Mouse (Mus musculus) lung, postnatal 14 days (tissue): Measurements from ENCODE around the gene Dnajc1.

Experiments
- DNase-seq: peaks from one replicate; pipeline ENCODE4 v3.0.0; 2021

The Dnajc1 gene

DNA sequence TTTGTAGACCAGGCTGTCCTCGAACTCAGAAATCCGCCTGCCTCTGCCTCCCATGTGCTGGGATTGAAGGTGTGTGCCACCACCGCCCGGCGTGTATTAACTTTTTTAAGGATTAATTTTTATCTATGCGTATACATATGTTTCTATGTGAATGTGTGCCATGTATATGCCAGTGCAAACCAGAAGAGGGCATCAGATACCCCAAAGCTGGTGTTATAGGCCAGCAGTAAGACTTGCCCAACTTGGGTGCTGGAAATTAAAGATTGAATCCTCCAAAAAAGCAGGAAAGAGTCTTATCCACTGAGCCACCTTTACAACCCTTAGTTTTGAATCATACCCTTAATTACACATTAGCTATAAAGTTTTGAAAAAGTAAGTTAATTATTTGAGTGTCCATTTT lies 107.5 kb downstream of the Dnajc1 start:
- DNase-seq = no peak

DNA sequence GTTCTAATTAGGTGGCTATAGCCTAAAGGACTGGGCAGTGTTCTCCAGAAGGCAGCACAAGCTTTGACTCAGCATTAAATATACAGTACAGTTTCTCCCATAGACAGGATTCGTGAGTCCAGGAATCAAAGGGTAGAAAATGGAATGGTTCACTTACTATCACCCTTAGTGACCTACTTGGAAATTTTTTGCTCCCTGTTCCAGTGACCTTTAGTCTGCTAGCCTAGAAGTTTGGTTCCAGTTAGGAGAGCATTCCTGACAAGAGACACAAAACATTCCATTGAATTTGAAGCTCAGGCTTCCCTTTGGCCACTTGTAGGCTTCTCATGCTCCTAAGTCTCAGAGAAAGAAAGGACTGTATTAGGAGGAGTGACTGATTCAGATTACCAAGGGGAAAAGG lies 126.9 kb downstream of the Dnajc1 start:
- no peak for DNase-seq

DNA sequence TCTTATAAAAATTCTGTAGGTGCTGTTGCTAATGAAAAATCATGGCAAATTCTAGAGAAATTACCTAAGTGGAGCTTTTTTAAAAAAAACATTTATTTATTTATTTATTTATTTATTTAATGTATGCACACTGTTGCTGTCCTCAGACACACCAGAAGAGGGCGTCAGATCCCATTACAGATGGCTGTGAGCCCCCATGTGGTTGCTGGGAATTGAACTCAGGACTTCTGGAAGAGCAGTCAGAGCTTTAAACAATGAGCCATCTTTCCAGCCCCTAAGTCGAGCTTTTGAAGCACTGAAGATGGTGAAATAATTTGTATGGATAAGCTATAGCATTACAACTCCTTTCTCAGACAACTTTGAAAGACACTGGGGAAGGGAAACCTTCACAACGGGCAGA lies 128.1 kb downstream of the Dnajc1 start:
- no peak for DNase-seq

DNA sequence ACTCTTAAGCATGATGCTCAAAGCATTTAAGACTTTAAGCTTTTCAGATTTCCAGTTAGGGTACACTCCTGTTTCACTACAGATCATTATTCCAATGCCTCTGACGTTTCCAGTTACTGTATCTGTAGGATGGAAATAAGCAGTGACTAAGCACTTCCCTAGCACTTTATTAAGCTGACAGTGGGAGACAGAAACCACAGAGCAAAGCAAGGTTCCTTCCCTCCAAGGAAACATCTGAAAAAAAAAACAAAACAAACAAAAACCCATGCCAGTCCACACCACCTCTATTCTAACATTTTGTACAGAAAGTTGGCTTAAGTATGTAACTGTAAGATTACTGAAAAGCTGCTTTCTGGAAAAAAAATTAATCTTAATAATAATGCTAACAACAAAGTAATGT lies 130.3 kb downstream of the Dnajc1 start:
- no peak for DNase-seq

DNA sequence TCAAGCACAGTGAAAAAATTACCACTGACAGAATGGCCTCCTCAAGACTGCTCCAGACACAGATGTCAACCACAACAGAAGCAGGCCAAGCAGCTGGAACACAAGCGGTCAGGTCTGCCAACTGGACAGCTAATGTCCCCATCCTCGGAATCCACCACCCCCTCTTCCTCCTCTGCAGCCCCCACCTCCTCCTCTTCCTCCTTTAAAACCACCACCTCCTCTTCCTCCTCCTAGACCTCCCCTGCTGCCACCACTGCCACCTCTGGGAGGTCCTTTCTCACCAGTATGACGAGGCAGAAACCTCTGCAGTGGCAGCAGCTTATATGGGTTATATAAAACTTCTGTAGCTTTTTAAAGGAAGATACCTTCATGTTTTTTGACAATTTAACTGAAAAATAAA lies 143.4 kb downstream of the Dnajc1 start:
- DNase-seq = no peak

DNA sequence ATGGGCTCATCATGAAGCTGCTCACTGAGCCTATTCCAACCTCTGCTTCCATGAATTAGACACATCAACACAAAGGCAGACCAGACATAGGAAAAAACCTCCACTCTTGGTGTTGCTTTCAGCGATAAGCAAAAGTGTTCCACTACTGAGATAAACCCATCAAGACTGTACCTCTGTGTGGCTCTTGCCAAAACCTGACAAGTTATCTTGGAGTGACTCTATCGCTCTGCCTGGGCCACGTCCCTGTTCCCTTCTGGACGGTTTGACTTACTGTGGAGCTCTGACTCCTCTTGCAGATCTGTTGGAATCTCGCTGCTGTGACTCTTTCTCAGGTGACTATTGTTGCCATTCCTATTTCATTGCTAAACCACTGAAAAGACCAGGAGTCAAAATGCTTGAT lies 157.1 kb downstream of the Dnajc1 start:
- DNase-seq = no peak

DNA sequence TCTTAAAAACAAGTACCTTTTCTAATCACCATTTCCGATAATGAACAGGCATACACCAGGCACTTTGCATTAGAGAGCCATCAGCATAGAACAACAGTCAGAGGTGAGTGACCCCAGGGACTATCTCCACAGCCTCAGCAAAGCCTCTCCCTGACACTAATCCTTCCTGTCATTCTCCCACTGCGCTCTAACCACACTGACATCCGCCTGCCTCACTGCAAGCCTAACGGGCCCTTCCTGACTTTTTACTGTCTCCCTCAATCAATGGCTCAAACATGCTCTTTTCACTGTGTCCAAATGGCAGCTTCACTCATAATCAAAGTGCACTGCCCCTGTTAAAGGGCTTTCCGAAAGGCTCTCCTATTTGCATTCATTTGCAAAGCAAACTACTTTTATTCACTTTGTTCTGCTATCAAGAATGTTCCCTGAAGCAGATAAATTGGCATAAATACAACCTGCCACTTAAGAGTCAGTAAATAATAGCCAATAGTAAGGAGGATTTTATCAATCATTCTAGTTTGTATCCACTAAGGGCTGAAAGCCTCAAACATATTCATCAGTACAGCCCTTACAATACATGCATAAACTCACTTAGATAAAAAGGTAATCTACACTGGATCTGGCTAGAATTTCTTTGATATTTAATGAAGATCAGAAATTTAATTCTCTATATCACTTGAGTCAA lies 159.6 kb downstream of the Dnajc1 start:
- DNase-seq = no peak

DNA sequence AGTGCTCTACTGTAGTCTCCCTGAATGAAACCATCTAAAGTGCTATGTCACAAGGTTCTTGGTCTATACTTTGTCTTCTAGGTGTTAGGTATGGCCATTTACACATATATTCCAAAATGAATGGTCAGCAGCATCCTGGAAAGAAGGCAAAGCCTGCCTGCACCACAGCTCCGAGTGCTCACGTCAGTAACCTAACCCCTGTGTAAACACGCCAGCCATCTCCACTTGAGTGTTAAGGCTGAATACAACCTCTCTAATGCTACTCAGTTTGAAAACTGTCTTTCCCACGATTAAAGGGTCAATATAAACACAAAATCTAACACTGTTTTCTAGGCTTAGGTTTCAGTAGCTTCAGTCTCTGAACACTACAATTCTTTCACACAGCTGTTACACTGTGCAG lies 161.5 kb downstream of the Dnajc1 start:
- DNase-seq = no peak

DNA sequence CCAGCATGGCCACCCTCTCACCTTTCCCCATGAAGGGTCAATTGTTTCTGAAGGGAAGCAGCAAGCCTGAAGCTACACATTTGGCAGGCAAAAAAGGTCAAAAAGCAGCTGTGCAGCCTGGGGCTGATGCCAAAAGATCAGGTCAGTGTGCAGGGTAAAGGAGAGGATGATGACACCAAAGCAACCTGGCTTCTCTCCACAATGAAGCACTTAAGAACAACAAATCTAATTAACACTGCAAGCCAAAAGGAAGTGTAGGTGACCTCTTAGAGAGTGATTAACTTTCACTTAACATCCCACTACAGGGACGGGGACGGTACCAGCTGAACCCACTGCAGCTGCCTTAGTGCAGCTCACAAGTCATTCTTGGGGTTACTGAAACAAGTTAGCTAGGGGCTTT lies 163.4 kb downstream of the Dnajc1 start:
- DNase-seq = no peak

DNA sequence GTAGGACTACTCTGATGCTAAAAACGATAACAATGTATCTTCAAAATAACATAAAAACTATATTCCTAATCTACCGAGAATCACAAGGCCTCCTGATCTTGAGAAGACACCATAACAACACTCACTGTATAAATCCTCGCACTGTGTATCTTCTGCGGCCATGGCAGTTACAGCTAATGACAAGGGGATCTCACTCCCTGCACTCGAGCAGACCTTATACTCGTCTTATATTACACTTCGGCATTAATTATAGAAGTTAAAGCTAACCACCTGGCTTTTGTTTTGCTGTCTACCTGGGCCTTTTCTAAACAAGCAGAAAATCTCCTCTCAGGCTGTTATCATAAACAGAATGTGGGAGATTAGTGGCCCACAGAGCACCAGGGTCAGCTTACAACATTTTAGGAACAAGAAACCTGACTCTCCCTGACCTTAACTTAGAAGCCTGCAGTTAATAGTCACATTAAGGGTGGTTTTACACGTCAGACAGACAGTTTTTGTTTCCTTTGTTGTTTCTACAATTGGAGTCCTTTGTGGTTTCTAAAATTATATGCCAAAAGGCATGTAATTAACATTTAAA lies 164.1 kb downstream of the Dnajc1 start:
- no peak for DNase-seq

DNA sequence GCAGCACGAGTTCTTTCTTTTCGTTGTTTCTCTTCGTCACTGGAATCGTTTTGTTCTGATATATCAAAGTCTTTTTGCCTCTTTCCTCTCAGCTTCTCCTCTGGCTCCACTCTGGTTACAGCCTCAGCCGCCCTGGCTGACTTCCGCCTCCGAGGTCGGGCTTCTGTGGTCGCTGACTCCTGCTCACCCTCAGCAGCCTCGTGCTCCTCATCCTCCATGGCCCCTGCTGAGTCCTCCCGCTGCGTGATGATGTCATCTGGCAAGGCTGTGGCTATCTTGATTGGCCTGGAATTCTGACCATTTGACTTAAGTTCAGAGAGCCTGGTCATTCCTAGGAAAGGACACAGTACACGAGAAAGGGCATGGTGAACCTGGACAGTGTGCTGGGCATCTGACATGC lies 173.1 kb downstream of the Dnajc1 start:
- DNase-seq = no peak

DNA sequence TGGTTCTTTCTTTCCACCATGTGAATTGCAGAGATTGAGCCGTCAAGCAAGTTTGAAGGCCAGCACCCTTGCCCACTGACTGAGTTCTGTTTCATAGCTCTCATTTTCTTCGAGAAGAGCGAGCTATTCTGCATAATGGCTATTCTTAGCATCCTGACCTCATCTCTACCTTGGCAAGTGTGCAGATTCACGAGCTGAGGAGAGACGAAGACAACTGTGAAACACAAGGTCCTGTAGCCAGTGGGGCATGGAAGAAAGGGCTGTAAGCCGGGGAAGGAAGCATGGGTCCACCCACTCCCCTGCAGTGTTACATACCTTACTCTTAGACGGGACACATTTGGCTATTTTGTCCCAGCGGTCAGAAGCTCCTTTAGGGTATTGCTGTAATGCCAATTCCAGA lies 173.5 kb downstream of the Dnajc1 start:
- DNase-seq = no peak

DNA sequence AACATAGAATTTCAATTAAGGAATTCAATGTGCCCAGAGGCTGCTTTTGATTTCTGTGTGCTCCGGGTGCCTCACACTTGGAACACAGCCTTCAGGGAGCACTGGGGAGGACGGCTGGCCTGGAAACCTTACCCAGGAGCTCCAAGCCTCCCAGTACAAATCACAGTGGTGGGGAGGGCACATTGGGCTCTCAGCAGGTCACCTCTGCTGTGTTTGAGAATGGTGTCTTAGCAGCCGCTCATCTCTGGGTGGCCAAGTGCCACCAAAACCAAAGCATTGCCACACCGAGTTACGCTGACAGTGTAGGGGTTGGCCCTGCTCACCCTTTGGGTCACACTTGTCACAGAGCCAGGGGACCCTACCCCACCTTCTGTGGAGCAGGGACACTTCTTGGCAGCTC lies 174.1 kb downstream of the Dnajc1 start:
- no peak for DNase-seq

DNA sequence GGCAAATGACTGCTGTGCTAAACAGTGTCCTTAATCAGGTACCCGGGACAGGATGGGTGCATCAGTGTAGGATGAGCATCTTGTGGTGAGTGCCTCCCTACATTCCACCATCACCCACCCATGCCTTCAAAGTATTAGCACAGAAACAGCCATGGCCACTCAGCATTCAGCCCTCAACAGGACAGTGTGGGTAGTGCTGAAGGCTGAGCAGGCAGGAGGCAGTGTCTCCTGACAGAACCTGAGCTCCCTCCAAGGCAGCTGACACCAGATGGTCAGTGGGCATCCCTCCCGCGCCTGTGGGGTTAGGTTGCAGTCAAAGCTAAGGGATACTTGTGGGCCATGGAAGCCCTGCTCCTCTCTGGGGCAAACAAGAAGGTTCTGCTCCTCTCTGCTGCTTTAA lies 174.8 kb downstream of the Dnajc1 start:
- DNase-seq = no peak

DNA sequence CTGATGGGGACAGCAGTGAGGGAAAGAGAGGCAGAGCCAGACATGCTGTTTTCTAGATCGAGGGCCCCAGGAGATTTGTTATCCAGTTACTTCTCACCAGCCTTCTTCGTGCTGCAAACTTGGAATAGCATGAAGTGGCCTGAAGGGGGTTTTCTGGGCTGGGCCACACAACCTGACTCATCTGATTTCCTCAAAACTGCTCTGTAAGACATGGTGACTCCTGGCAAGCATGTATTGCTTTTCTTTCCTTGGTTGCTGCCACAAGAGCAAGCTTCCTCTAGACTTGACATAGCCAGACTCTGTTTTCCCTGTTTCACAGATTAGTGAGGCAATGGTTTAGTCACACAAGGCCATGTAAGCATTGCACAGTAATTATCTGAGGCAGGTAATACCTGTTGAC lies 178.6 kb downstream of the Dnajc1 start:
- DNase-seq = no peak

DNA sequence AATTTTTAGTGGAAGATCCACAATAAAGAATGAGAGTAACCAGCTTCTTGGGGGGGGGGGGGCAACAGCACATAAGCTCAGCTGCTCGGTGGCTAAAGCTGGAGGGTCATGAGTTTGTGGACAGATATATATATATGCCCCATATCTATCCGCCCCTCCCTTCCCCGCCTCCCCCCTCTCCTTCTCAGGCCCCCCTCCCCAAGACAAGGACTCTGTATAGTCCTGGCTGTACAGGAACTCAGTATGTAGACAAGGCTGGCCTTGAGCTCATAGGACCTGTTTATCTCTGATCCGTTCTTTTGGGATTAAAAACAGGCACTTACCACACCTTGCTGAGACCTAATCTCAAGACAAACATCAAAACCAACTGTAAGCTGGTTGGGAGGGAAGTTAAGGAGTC lies 182.7 kb downstream of the Dnajc1 start:
- DNase-seq = no peak

DNA sequence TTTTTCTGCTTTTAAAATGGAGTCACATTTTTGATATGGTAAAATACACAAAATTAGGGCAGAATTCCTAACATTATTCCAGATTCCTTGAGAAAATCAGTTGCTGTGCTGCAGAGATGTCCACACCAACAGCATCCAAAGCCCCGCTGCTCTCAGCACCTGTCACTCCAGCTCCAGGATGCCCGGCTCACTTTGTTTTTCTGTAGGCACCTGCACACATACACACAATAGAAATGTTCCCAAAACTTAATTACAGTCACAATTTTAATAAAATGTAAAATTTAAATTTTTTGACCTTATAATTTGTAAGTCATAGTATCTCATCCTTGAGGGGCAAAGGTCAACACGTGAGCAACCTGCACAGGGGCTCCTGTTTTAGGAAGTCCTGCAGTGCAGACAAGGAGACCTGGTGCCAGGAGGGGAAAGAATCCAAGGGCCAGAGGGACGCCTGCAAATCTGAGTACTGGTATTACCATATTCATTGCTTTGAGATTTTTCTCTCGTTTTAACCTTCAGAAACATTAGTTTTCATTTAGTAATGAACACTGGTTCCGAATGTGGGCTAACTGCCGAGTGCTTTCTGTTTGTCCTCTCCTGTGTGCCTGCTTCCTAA lies 183.3 kb downstream of the Dnajc1 start:
- no peak for DNase-seq

DNA sequence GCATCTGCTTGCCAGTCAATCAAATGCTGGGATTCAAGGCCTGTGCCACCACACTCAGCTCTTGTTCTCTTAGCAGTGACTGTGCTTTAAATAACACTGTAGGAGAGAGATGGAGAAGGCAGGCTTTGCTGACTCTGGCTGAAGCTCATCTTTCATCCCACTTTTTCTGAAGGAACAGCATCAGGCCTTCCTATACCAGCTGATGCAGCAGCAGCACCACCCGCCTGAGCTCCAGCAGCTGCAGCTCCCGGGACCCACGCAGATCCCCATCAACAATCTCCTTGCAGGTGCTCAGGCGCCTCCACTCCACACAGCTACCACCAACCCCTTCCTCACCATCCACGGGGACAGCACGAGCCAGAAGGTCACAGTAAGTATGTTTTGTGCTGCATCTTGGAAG lies 184.1 kb downstream of the Dnajc1 start:
- no peak for DNase-seq

DNA sequence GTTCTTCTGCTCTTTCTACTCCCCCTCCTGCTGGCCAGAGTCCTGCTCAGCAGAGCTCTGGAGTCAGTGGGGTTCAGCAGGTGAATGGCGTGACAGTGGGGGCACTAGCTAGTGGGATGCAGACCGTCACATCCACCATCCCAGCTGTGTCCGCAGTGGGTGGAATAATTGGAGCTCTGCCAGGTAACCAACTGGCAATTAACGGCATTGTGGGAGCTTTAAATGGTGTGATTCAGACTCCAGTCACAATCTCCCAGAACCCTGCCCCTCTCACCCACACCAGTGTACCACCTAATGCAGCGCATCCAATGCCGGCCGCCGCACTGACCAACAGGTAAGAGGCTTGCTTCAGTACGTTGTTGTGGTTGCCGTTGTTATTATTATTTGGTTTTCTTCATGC lies 185.8 kb downstream of the Dnajc1 start:
- DNase-seq = no peak

DNA sequence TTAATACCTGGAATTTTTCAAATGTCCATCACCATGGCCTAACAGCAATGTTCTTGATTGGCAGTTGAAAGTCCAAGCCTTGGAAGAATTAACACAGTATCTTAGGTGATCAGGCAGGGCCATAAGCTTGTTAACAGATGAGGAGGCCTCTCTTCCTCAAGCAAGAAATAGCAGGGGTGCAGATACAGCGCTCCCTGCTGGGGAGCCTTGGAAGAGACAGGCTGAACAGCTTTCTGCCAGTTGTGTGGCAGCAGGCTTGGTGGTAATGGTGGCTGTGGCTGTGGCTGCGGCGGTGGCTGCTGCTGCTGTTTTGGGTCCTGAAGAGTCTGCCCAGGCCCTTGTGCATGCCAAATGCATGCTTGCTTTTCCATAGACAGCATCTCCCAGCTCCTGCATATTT lies 187.5 kb downstream of the Dnajc1 start:
- peak; percentile 73 for DNase-seq

DNA sequence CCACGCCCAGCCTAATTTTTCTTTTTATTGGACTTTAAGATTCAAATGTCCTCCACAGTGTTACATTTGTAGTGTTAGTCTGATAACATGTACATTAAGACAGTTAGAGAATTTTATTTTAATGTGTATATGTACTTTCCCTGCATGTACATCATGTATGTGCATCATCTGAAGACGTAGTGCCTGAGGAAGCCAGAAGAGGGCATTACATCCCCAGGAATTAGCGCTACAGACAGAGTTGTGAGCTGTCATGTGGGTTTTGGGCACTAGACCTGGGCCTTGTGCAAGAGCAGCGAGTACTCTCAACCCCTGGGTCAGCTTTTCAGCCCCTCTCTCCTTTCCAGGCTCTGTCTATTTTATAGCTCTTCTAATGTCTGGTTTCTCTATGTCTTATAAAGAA lies 189.7 kb downstream of the Dnajc1 start:
- DNase-seq = no peak

DNA sequence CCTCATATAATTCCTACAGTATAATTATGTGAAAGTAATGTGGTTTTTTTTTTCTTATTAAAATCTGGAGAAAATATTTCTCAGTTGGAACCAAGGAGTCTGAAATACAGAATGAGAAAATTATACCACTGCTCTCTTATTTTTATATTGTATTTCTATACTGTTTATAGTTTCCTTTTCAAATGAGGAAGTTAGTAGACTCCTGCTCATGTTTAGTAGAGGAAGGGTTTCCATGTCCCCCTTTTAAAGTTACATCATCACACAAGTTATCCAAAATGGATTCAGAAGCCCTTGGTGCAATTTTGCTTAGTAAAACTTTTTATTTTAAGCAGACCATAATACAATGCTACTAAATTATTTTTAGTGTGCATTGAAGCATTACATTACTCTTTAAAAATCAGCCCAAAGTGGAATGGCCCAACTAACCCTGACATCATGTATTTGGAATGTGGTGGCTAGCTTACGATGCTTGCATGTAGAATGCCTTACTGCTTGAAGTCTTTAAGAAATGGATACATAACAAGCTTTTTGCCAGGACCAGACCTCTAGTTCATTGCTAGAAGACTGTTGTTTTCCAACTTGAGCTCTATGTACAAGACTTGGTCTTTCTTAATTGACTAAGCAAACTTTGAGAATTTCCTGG lies 190.7 kb downstream of the Dnajc1 start:
- no peak for DNase-seq

DNA sequence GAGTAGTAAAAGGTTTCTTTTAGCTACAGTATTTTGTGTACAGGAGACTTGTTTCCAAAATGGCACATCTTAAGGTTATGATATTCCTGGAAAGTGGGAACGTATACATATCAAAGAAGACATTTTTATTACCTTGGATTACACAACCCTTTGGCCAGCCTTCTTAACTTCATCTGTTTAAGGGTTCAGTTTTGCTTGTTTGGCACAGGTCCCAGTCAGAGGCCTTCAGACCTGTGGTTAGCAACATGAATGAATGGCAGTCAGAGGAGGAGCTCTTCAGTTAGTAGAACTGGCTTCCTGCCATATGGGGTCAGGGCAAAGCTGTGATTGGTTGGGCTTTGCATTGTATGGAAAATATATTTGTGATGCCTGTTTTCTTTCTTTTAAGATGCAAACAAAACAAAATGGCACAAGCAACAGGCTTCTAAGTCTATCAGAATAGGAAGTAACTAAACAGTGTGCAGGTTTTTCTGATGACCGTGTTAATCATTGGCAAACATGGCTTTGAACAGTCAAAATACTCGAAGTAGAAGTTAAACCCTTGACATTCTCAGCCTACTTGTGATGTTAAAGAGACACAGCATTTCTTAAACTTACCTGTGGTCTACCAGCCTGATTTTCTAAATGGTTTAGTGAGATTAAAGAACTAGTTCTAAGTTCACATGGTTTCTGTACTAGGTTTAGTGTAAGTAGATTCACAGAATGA lies 196.8 kb downstream of the Dnajc1 start:
- DNase-seq = peak; percentile 63

DNA sequence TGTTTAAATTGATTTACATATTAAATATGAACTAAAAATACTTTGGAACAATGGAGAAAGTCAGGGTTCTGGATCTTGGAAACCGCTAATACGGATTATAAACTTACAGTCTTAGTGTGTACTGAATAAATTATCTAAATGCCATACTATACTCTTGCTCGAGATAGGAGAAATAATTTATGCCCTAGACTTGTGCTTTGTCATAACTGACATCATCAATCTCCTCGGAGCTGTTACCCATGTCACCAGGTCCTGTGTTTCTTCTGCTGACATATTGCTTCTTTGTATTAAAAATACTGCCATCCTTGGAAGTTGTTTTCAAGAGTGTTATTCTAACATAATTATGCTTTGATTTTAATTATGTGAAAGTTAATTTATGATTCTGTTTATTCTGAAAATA lies 197.3 kb downstream of the Dnajc1 start:
- DNase-seq = no peak
